Mouse (Mus musculus) mesoderm, embryonic 11.5 days (tissue): ENCODE data around the gene Trpm6.

Experiments
- DNase-seq: peaks from one replicate; pipeline ENCODE4 v3.0.0-alpha.2; 2012; ENCODE audit warnings: low read depth, low spot score

Trpm6 gene

DNA sequence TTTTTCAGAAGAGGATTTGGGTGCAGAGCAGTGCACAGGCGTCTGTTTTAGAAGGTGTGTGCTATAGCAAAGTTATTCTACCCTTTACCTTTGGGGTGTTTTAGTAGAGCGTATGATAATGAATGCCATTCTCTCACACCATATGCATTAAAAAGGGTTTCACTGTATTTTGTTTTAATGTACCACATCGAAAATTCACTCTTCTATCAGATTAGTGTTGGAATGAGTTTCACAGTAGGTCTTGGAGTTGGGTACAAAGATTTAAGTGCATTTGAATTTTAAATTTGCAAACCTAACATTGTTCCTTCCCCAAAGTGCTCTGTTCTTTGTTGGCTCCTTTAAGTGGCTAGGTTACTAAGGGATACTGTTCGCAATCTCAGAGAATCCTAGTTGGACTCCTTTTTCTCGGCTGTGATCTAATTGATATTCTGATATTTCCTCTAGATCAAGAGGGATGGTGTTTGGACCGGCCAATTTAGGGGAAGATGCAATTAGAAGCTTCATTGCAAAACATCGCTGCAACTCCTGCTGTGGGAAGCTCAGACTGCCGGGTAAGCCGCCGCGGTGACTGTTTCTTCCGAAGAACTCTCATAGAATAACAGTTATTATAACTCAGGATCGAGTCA lies 138.8 kb downstream of the Trpm6 start:
- DNase-seq = no peak

DNA sequence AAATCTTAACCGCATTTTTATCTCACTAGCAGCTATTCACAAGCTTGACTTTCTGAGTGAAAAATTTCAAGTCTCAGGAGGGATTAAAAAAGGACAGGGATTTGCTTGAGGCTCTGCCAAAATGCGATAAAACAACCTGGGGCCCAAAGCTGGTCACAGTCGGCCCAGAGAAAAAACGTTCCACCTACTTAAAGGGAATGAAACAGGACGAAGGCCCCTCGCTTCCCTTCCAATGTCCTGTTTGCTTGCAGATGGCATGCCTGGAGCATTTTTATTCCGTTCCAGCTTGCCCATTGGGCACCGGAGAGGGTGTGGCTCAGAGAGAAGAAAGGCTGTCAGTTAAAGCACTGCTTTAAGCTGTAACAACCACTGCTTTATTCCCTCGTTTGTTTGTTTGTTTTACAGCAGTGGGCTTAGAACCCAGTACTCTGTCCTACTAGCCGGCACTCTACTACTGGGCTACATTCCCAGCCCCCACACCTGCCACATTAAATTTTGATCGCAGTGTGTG lies 139.4 kb downstream of the Trpm6 start:
- peak; percentile 44 for DNase-seq

DNA sequence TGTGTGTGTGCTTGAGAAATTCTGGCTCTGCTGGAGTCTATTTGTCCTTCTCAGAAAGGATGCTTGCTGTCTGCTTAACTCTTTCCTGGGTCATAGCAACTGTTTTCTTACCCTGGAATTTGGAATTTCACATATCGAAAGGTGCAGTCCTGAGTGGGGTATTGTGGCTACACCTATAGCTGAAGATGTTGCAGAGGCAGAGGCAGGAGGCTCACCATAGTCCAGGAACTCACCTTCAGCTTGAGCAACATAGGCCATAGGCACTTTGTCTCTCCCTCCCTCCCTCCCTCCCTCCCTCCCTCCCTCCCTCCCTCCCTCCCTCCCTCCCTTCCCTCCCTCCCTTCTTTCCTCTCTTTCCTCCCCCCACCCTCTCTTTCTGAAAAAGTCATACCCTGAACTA lies 139.8 kb downstream of the Trpm6 start:
- no peak for DNase-seq

DNA sequence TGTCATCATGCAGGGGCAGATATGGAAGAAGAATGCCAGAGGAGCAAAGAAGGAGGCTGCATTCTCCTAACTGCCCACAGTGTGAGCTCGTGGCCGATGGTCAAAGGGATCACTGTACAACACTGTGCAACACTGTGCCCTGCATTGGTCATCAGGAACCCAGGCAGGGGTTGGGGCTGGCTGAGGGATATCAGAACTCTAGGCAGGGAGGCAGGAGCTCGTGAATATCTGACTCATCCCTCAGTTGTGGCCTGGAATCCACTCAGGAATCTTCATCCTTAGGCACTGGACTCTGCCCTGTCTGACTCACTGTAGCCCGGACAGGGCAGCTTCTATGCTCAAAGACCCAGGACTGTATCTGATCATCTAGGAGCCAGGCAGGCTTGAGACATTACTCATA lies 140.4 kb downstream of the Trpm6 start:
- DNase-seq = no peak

DNA sequence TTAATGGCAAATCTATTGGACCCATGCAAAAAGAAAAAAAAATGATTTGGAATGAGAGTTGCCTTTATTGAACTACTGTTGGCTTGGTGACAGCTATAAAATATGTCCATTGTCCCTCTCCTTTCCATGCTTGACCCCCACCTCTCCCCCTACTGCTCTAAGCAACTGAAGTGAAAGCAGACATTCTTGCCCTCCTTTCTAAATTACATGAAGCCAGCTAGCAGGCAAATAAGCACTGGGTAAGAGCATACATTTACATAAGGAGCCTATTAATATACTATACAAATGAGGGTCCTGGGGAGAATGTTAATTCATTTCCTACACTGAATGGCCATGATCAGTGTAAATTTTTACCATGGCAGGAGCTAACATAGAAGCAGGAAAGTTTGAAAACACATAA lies 148.5 kb downstream of the Trpm6 start:
- peak; percentile 57 for DNase-seq

DNA sequence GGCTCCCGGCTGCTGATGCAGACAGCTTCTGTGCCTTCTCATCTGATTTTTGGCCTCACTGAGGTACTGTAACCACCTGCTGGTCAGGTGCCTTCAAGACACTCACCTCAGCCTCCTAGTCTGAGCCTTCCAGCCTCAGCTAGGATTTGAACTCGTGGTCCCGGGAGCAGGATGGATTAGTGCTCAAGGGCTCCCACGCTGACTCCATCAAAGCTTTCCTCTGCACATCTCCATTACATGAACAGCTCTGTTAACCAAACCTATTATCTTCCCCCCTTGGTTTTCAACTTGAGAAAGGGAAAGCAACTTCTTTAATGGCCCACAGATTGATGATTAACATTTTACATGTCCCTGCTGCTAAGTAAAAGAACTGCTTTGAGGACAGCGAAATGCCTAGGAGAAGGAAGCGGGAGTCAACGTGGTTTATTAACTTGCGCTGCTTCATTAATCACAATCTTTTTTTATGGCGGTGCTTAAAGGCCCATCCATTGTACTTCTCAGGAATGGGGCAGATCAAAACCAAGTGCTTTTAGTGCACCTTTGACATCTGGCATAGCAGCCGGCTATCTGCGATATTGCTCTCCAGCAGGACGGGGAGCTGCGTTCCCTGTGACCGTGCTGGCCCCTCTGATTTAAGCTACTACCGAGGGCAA lies 152.4 kb downstream of the Trpm6 start:
- peak; percentile 59 for DNase-seq

DNA sequence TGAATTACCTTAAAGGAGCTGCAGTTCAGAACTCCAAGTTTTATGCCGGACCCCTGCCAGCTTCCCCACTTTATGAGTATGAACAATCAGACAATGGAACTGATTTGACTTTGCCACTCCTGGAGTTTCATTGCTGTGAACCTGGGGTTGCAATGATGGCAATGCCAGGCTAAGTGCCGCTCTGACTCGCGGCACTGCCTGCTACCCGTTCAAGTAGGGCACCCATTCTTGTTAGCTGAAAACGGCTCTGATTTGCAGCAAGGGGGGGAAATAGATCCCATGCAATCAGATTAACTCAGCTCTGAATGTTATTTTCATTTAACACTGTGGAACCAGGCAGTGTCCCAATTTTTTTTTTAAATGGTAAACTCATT lies 152.9 kb downstream of the Trpm6 start:
- no peak for DNase-seq

DNA sequence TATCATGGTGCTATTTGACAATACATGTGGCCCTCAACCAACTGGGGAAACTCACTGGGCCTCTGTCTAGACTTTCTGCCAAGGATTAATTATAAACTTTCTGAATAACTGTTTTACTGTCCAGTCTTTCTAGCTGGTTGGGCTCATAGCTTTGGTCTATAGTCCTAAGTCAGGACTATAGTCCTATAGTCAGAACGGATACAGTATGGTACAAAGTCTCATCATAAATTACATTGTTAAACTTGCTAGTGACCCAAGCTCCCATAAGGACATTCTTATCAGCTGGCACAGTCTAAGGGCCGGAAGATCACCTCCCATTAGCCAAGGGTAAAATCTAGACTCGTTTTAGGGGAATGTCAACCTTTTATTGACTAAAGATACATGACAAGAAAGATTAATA lies 155.7 kb downstream of the Trpm6 start:
- DNase-seq = no peak

DNA sequence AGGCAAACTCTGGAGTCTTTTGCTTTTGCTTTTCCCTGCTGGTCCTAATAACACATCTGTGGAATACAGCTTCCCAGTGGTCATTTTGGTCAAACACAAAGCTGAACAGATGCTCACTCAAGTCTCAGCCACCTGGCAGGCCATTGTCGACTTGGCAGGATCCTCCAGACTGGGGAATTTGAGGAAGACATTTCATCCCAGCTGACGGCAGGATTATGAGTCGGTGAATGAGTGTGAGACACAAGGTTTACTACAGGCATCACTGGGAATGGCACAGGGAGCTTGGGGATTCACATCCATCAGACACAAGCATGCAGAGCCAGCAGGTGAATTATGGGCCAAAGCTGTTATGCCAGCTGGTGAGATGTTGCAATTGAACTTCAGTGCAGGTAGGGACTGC lies 159.9 kb downstream of the Trpm6 start:
- no peak for DNase-seq

DNA sequence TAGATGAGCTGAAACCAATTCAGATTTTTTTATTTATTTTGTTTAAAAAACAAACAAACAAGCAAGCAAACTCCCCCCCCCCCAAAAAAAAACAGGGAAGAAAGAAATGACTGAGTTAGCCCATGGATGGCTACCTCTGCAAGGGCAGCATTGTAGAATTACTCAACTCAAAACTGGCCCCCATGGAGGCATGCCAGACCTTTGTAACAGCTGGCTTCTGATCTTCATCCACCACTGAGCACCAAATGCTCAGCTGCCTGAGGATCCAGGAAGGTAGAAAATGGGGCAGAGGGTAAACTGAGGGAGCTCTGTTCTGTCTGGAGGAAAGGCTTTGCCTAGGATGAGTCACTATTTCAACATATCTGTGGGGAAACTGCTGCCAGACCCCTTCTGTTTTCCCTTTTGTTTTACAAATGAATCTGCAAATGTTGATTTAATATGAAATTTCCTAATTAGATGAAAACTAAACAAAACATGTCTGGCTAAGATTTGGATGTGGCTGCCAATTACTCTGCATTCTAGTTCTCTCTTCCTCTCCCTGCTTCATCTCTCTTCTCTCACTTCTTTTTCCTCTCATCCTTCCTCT lies 162.1 kb downstream of the Trpm6 start:
- no peak for DNase-seq

DNA sequence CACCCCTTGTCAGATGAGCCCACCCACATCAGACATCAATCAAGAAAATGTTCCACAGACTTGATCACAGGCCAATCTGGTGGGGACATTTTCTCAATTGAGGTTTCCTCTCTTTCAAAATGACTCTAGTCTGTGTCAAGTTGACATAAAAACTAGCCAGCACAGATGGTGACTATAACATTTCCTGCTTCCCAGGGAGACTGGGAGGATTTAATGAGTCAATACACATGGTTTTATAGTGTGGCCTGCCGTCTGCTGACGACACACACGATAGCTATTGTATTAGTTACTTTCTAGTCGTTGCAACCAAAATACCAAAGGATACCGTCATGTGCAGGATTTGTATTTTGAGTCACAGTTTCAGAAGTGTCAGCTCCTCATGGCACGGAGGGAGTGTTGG lies 191.6 kb downstream of the Trpm6 start:
- no peak for DNase-seq
